Mouse (Mus musculus) E14TG2a.4 (cell line): Measurements from ENCODE around the gene Sdr42e1.

Experiments used
- CTCF ChIP-seq: conservative IDR thresholded peaks from 2 replicates; pipeline ENCODE4 v1.5.1; 2014; ENCODE audit warnings: low read length
- NANOG ChIP-seq: IDR thresholded peaks from 2 replicates; pipeline ENCODE4 v1.6.1; 2014; ENCODE audit warnings: borderline replicate concordance, low read length, mixed read lengths
- POU5F1 ChIP-seq: IDR thresholded peaks from 2 replicates; pipeline ENCODE4 v1.6.1; 2014; ENCODE audit warnings: low read length, borderline replicate concordance

DNA sequence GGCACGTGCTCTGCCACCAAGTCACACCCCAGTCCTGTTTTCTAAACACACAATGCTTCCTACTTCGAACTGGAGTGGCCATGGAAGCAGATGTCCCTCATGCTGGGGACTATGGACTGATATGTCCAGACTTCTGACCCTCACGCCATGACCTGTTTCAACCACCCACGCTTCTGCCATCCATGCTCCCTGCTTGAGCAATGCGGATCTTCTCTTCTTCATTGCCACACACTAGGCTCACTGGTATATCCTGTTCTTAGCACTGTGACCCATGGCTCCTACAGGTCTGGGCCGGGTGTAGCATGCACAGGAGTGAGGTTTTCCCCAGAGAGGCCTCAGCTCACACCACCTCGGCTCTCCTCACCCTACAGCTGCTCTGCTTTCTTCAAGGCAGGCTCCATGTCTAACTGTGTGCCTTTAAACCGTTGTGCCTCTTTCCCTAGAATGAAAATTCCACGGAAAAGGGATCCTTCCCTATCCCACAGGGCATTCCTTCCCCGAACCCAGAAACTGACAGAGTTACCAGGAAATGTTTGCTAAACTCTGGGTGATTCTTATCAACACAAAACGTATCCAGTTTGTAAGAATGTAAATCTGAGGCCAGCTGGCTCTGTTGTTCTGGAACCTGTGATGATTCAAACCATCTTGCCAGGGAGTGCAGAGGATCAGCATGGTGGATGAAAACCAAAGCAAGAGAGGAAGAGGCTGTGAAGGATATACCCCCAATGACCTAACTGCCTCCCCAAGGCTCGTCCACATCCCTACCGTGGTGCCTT, 6.0 kb downstream of the Sdr42e1 start:
- TF ChIP-seq CTCF (no peak), NANOG (no peak), POU5F1 (no peak)
